Mouse (Mus musculus) ES-E14 (cell line): ENCODE measurements around the gene Tor1b. TPM values are rescaled to one million over a fixed set of nuclear protein-coding genes. Genes with fewer than 3 reads are reported as not detected.
A peak's percentile ranks its signal among the peaks of the same experiment; 100 is the strongest.

Experiments
- DNase-seq: peaks from one replicate; pipeline ENCODE4 v3.0.0-alpha.2; 2013; ENCODE audit warnings: low read depth, low spot score
- H3K27ac ChIP-seq: 2 replicates; pipeline ENCODE4 v1.5.1; 2012; ENCODE audit warnings: low read depth, mild to moderate bottlenecking, low read length, moderate library complexity, mixed read lengths; ENCODE audit not compliant: poor library complexity, insufficient read depth, severe bottlenecking
- H3K36me3 ChIP-seq: 2 replicates; pipeline ENCODE4 v1.6.1; 2012; ENCODE audit warnings: mild to moderate bottlenecking, low read length, moderate library complexity, mixed read lengths; ENCODE audit not compliant: control insufficient read depth, poor library complexity, insufficient read depth, severe bottlenecking
- H3K4me1 ChIP-seq, 2 experiments: fragments of 150-350 bp in 1 of 2; sonication (generic) in 1 of 2; 2 replicates each; pipeline ENCODE4 v1.6.1; 2012; ENCODE audit warnings: low read length in 2 of 2, mild to moderate bottlenecking in 1 of 2, mixed read lengths in 1 of 2; ENCODE audit not compliant: control insufficient read depth in 2 of 2, insufficient read depth in 2 of 2, poor library complexity in 1 of 2
- H3K4me3 ChIP-seq, 2 experiments: fragments of 150-350 bp in 1 of 2; sonication (generic) in 1 of 2; 2 replicates each; pipeline ENCODE4 v1.5.1; 2012; ENCODE audit warnings: low read length in 2 of 2, low read depth in 1 of 2, mild to moderate bottlenecking in 1 of 2, mixed read lengths in 1 of 2; ENCODE audit not compliant: insufficient read depth in 1 of 2, poor library complexity in 1 of 2, severe bottlenecking in 1 of 2
- H3K9ac ChIP-seq: 2 replicates; pipeline ENCODE4 v1.6.1; 2012; ENCODE audit warnings: low read depth, mild to moderate bottlenecking, low read length, mixed read lengths; ENCODE audit not compliant: poor library complexity, insufficient read depth, severe bottlenecking
- H3K9me3 ChIP-seq: fragments of 150-350 bp; sonication (generic); 2 replicates; pipeline ENCODE4 v1.6.1; 2012; ENCODE audit warnings: low read depth, mild to moderate bottlenecking, low read length; ENCODE audit not compliant: control insufficient read depth, insufficient read depth
- CHD2 ChIP-seq: IDR thresholded peaks from 2 replicates; pipeline ENCODE4 v1.6.1; 2014; ENCODE audit warnings: mild to moderate bottlenecking, low read depth, low read length, inconsistent platforms
- HCFC1 ChIP-seq: IDR thresholded peaks from 2 replicates; pipeline ENCODE4 v1.6.1; 2012; ENCODE audit warnings: low read length, inconsistent platforms, borderline replicate concordance; ENCODE audit not compliant: insufficient read depth
- MAFK ChIP-seq: IDR thresholded peaks from 2 replicates; pipeline ENCODE4 v1.6.1; 2014; ENCODE audit warnings: mild to moderate bottlenecking, low read depth, low read length, inconsistent platforms; ENCODE audit not compliant: insufficient read depth
- ZC3H11A ChIP-seq: IDR thresholded peaks from 2 replicates; pipeline ENCODE4 v1.6.1; 2012; ENCODE audit warnings: low read depth, mild to moderate bottlenecking, inconsistent platforms, low read length, borderline replicate concordance
- ZNF384 ChIP-seq: IDR thresholded peaks from 2 replicates; pipeline ENCODE4 v1.6.1; 2012; ENCODE audit warnings: low read depth, low read length, inconsistent platforms
- in situ Hi-C, 2 experiments: fragments of 600-800 bp; cut with MboI; formaldehyde crosslinking; loops; one replicate each; pipeline ENCODE4 v1.15.1; 2025; ENCODE audit warnings: low sequenced_read_pairs in 2 of 2, inconsistent platforms in 1 of 2; ENCODE audit not compliant: unreplicated experiment in 2 of 2
- total RNA-seq: library from RNA; depleted of rRNA; stranded (reverse); fragments of 300-350 nt; gene quantifications from 2 replicates; pipeline ENCODE4 v1.2.3, GENCODE M21; 2012

Tor1b gene
- total RNA-seq, 1 experiment, result 67.8 TPM

- H3K9me3 ChIP-seq, result no peaks in the 10 kb centered on the region
- DNase-seq, result no peak
- H3K4me3 ChIP-seq, result no peak overlapping the region
- H3K9ac ChIP-seq, result no peak overlapping the region
- in situ Hi-C loops, result no loop called here
- no peak for TF ChIP-seq HCFC1
- no peak for TF ChIP-seq CHD2
- TF ChIP-seq MAFK, result no peak
- TF ChIP-seq ZNF384, result no peak
- TF ChIP-seq ZC3H11A, result no peak
- H3K4me1 ChIP-seq, result peaks cover 6 to 29% of the 10 kb centered on the region in 2 experiments
- no peaks in the 10 kb centered on the region for H3K36me3 ChIP-seq
- no peak overlapping the region for H3K27ac ChIP-seq
These were observed 27.6 kb upstream of the Tor1b start for GRCm38 (mm10) chr2:30925181-30925580.

DNA sequence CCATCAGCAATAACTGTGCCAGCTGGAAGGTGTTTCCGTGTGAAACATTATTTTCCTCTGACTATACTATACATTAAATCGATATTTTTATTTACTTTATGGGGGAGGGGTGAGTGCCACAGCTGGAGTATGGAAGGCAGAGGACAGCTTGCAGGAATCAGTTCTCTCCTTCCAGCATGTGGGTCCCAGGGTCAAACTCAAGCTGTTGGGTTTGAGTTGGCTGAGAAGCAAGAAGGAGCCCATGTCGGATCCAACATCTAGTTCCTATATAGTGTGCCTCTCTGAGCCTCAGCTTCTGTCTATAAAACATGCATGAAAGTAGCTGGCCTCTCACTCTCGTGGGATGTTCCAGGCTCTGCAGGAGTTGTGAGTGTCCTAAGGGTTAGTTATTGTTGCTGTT lies 26.4 kb upstream of the Tor1b start:
- H3K9me3 ChIP-seq, result no peaks in the 10 kb centered on the region
- no peak for TF ChIP-seq ZC3H11A
- no peak for TF ChIP-seq ZNF384
- TF ChIP-seq HCFC1, result no peak
- TF ChIP-seq CHD2, result no peak
- no peak for TF ChIP-seq MAFK
- H3K4me3 ChIP-seq, result no peak overlapping the region
- in situ Hi-C loops, result no loop called here
- 0 out of 2 replicates have a peak overlapping the region, but pooled peaks have one; percentile 67 for H3K9ac ChIP-seq
- no peaks in the 10 kb centered on the region for H3K36me3 ChIP-seq
- peak overlapping the region; percentile 86 for H3K27ac ChIP-seq
- peaks cover 6 to 29% of the 10 kb centered on the region in 2 experiments for H3K4me1 ChIP-seq
- no peak for DNase-seq

- no peak overlapping the region for H3K4me3 ChIP-seq
- H3K9ac ChIP-seq, result peak overlapping the region; percentile 67; the same call in 1 of the 2 replicates
- peak overlapping the region; percentile 86 for H3K27ac ChIP-seq
- H3K36me3 ChIP-seq, result no peaks in the 10 kb centered on the region
- peaks cover 6 to 31% of the 10 kb centered on the region in 2 experiments for H3K4me1 ChIP-seq
- DNase-seq, result no peak
- no peaks in the 10 kb centered on the region for H3K9me3 ChIP-seq
- TF ChIP-seq MAFK, result no peak
- no peak for TF ChIP-seq ZNF384
- TF ChIP-seq HCFC1, result no peak
- no peak for TF ChIP-seq CHD2
- no peak for TF ChIP-seq ZC3H11A
- in situ Hi-C loops, result no loop called here
These were observed 25.5 kb upstream of the Tor1b start for GRCm38 (mm10) chr2:30927151-30927781.

DNA sequence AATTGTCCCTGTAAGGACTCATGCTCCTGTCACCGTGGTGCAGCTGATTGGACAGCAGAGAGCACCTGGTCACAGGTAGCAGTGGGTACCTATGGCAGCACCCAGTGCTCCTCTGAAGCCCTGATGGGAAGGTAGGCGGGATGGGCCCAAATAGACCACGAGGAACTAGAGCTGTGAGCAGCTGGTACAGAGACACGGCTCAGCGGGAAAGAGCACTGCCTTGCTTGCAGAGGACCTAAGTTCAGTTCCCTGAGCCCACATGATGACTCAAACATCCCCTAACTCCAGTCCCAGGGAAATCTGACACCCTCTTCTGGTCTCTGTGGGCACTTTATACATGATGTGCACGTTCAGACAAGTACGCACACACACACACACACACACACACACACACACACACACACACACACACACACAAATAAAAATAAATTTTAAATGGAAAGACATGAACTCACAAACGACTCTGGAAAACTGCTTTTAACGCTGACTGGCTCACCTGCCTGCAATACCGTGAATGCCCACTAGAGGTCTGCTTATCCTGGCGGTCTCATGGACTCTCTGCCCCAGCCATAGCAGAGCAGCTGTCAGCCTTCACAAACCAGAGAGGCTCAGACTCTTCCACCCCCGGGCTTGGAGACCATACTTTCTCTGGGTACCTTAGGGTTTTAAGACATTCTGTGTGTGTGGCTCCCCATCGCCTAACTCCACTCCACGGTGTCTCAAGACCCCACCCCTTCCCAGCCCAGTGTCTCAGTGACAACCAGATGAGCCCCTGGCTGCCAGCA lies 24.7 kb upstream of the Tor1b start:
- in situ Hi-C loops, result no loop called here
- peak overlapping the region; percentile 29; the same call in 1 of the 2 replicates for H3K9ac ChIP-seq

More for the DNA sequence above, 24.7 kb upstream of the Tor1b start:
- Histone ChIP-seq H3K27ac (peak overlapping the region; percentile 86), H3K4me1 (peaks cover 6 to 32% of the 10 kb centered on the region in 2 experiments), H3K9me3 (no peaks in the 10 kb centered on the region), H3K36me3 (no peaks in the 10 kb centered on the region), H3K4me3 (no peak overlapping the region)
- peak; percentile 82 for DNase-seq
- TF ChIP-seq MAFK (0 out of 2 replicates have a peak, but pooled peaks have one; percentile 22), ZC3H11A (no peak)
